Mouse (Mus musculus): ENCODE measurements around the gene Wdr11.

DNA sequence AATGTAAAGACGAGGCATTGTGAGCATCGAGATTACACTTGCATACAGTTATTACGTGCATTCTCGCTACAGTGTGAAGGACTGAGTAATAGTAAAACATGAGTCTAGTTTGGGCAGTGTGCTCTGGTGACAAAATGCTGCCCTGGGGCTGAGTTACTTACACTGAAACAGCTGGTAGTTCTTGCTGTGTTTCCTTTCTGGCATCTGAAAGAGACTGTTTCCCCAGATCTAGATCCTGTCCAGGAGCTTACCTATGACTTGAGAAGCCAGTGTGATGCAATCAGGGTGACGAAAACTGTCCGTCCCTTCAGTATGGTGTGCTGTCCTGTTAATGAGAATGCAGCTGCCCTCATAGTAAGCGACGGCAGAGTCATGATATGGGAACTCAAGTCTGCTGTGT, 14.6 kb downstream of the Wdr11 start:
- TF ChIP-seq CTCF (IDR thresholded peaks at IDR 0.05) (no peak), POLR2A (IDR thresholded peaks at IDR 0.05; ENCODE audit: insufficient read depth, low read depth, low read length) (no peak), EP300 (IDR thresholded peaks at IDR 0.05; ENCODE audit: insufficient read depth, low read depth, low read length) (no peak)
